Mouse (Mus musculus) neutrophil, adult 83 days (primary cell): ENCODE data around the gene Rph3al. TPM values are rescaled to one million over a fixed set of nuclear protein-coding genes. Genes with fewer than 3 reads are reported as not detected.

Experiments used
- total RNA-seq, 2 experiments: library from RNA; stranded (reverse); gene quantifications; one replicate each; pipeline ENCODE4 v1.2.4; 2023

Gene Rph3al
- 1 to 10 TPM; 3.5 to 3.6 TPM for total RNA-seq

GRCm38 (mm10) chr11:75938379-75938906 is at the start of gene Rph3al:
TSS of gene Rph3al (minus strand) at chr11:75938429.

GRCm38 (mm10) chr11:75796029-75796445 is 142.2 kb downstream of the Rph3al start, which contains the start of gene Doc2b:
TSS of gene Doc2b (minus strand) at chr11:75796049.

Other genes with a start within 250 kb of the Rph3al start
- gene Ywhae, start 205.6 kb downstream of the Rph3al start, total RNA-seq = 100 to 1,000 TPM; 205 to 219 TPM
- gene Doc2b, start 142.4 kb downstream of the Rph3al start, total RNA-seq = not detected
- not detected for gene 1700016K19Rik, start 61.5 kb upstream of the Rph3al start, total RNA-seq
- 100 to 1,000 TPM; 147 to 158 TPM for gene Rflnb, start 89.4 kb upstream of the Rph3al start, total RNA-seq
- gene Vps53, start 241.2 kb upstream of the Rph3al start, total RNA-seq = 10 to 100 TPM; 34.8 to 36.5 TPM
- 1 to 10 TPM; 1.8 to 2.7 TPM for gene Fam57a, start 241.2 kb upstream of the Rph3al start, total RNA-seq